Mouse (Mus musculus) neural tube, embryonic 15.5 days (tissue): ENCODE measurements around the gene 2900026A02Rik. TPM values are rescaled to one million over a fixed set of nuclear protein-coding genes. Genes with fewer than 3 reads are reported as not detected.
A peak's percentile ranks its signal among the peaks of the same experiment; 100 is the strongest.

Experiments used
- ATAC-seq: fragments of 200-750 bp; cut with Nextera tagmentation; 2 replicates; pipeline ENCODE4 v1.8.0; 2017; ENCODE audit warnings: mild to moderate bottlenecking, moderate TSS enrichment, moderate library complexity; ENCODE audit not compliant: low FRiP score
- H3K27ac ChIP-seq: fragments of 300-500 bp; sonication (generic); replicated peaks from 2 replicates; pipeline ENCODE4 v1.5.1; 2015; ENCODE audit warnings: mild to moderate bottlenecking, inconsistent platforms
- H3K27me3 ChIP-seq: fragments of 300-500 bp; sonication (generic); replicated peaks from 2 replicates; pipeline ENCODE4 v1.6.1; 2015; ENCODE audit warnings: inconsistent platforms
- H3K36me3 ChIP-seq: fragments of 300-500 bp; sonication (generic); 2 replicates; pipeline ENCODE4 v1.6.1; 2015; ENCODE audit warnings: inconsistent platforms
- H3K4me1 ChIP-seq: fragments of 300-500 bp; sonication (generic); 2 replicates; pipeline ENCODE4 v1.6.1; 2015; ENCODE audit warnings: inconsistent platforms
- H3K4me2 ChIP-seq: fragments of 300-500 bp; sonication (generic); 2 replicates; pipeline ENCODE4 v1.6.1; 2015; ENCODE audit warnings: inconsistent platforms, mild to moderate bottlenecking, moderate library complexity
- H3K4me3 ChIP-seq: fragments of 300-500 bp; sonication (generic); replicated peaks from 2 replicates; pipeline ENCODE4 v1.5.1; 2015; ENCODE audit warnings: mild to moderate bottlenecking, inconsistent platforms
- H3K9ac ChIP-seq: fragments of 300-500 bp; sonication (generic); replicated peaks from 2 replicates; pipeline ENCODE4 v1.6.1; 2015; ENCODE audit warnings: mild to moderate bottlenecking, inconsistent platforms
- H3K9me3 ChIP-seq: fragments of 300-500 bp; sonication (generic); replicated peaks from 2 replicates; pipeline ENCODE4 v1.6.1; 2016; ENCODE audit warnings: inconsistent platforms
- WGBS: fragments of 180-500 bp; shearing (Covaris S2); methylation state at CpG from one replicate; pipeline ENCODE4 v1.1.7; 2015; ENCODE audit warnings: mixed read lengths; 5-methylcytosine and 5-hydroxymethylcytosine counted together
- polyA plus RNA-seq: library from polyadenylated mRNA; unstranded; fragments of >200 nt; fragmentation: Nextera tagmentation; extraction: Ambion mirVana; gene quantifications from 2 replicates; pipeline ENCODE4 v1.2.1, GENCODE M21; 2015

2900026A02Rik gene
- 3.0 and 5.5 TPM in 2 replicates for polyA plus RNA-seq

DNA sequence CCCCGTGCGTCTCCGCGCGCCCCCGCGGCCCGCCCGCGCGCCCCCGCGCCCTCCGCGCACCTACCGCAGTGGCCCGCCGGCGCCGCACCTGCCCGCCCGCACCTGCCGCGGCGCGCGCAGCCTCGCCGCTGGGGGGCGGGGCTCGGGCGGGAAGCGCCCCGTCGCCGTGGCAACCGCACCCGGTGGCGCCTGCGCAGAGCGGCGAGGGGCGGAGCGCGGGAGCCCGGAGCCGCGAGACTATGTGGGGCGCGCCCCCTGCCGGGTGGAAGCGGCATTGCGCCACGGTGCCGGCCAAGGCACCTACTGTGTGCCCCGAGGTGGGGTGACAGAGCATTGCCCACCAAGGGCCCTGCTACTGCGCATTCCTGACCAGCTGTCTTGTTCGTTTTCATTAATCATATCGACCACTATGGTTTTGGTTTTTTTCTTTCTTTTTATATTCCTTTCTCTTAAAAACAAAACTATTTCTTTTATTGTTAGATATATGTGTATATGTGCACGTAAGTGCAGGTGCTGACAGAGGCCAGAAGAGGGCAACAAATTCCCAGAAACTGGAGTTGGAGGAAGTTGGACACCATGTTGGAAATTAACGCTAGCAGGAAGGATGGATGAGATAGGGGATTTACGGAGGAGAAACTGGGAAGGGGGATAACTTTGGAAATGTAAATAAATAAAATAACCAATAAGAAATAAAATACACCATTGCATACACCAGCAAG lies at the start of gene 2900026A02Rik:
TSS of gene 2900026A02Rik (minus strand) at position 90 of the 719 bp plus-strand sequence.
- Histone ChIP-seq H3K4me3 (peak within 1 kb of the TSS; percentile 59), H3K9me3 (no peaks in the 10 kb centered on the region), H3K36me3 (no peaks in the 10 kb centered on the region), H3K9ac (peak within 1 kb of the TSS; percentile 54), H3K4me1 (peaks cover 36% of the 10 kb centered on the region), H3K27me3 (no peaks in the 10 kb centered on the region), H3K4me2 (peak within 1 kb of the TSS; percentile 93), H3K27ac (peak within 1 kb of the TSS; percentile 54; the same call in 1 of the 2 replicates)
- WGBS = 9% methylated on average over 55 of the region's 62 CpGs
- ATAC-seq = peak; percentile 38

DNA sequence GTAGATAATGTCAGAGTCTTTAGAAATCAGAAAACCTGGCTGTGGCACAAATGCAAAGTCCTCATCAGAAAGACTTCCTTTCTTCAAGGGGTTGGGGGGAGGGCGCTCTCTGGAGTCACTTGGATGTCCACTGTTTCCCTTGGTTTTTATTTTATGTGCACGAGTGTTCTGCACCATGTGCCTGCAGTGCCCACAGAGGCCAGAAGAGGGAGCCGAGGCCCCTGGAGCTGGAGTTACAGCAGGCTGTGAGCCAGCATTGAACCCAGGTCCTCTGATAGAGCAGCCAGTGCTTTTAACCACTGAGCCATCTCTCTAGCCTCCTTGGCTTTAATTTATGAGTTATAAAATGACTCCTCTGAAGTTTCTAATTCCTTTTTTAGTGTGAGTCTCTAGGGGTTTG lies 49.0 kb upstream of the 2900026A02Rik start:
- H3K4me2 ChIP-seq = no peak overlapping the region
- no peak overlapping the region for H3K27ac ChIP-seq
- H3K9me3 ChIP-seq = no peaks in the 10 kb centered on the region

DNA sequence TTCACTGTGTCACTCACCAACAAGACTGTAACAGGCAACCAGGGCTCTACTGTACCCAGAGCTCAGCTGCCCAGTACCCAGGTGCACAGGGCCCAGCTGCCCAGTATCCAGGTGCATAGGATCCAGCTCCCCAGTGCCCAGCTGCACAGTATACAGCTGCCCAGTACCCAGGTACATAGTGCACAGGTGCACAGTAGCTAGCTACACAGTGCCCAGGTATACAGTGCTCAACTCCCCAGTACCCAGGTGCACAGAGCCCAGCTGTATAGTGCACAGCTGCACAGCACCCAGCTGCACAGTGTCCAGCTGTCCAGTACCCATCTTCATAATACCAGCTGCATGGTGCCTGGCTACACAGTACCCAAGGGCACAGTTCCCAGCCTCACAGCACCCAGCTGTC lies 47.2 kb upstream of the 2900026A02Rik start:
- Histone ChIP-seq H3K9ac (no peak overlapping the region), H3K27me3 (no peaks in the 10 kb centered on the region), H3K4me3 (no peak overlapping the region), H3K9me3 (no peaks in the 10 kb centered on the region), H3K27ac (no peak overlapping the region), H3K4me1 (no peaks in the 10 kb centered on the region), H3K36me3 (peaks cover 60% of the 10 kb centered on the region), H3K4me2 (no peak overlapping the region)
- 0 out of 2 replicates have a peak, but pooled peaks have one; percentile 18 for ATAC-seq

More for the DNA sequence above, 49.0 kb upstream of the 2900026A02Rik start:
- no peak overlapping the region for H3K9ac ChIP-seq
- ATAC-seq = no peak
- H3K4me1 ChIP-seq = no peaks in the 10 kb centered on the region
- WGBS = 81% methylated on average over 3 of the region's 3 CpGs
- no peak overlapping the region for H3K4me3 ChIP-seq
- peaks cover 56% of the 10 kb centered on the region for H3K36me3 ChIP-seq
- H3K27me3 ChIP-seq = no peaks in the 10 kb centered on the region

DNA sequence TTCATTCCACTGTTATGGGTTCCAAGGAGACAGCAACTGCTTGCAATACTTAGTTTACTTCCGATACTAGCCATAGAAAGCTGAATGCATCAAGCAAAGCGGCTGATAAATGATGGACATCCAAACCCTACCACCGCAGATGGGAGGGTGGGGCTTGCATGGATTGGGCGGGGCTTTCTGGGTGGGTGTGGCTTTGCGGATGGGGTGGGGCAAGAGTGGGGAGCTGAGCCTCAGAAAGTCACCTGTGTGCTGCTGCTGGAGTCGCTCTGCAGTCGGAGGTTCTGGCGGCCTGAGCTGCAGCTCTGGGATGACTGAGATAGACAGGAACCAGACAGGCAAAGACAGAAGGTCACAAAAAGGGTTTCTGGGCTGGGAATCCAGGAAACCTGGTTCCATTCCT lies 44.6 kb upstream of the 2900026A02Rik start:
- Histone ChIP-seq H3K36me3 (peaks cover 72% of the 10 kb centered on the region), H3K4me1 (no peaks in the 10 kb centered on the region), H3K9ac (no peak overlapping the region), H3K27ac (no peak overlapping the region), H3K4me3 (no peak overlapping the region), H3K4me2 (no peak overlapping the region), H3K9me3 (no peaks in the 10 kb centered on the region), H3K27me3 (no peaks in the 10 kb centered on the region)
- WGBS = 92% methylated on average over 8 of the region's 8 CpGs
- no peak for ATAC-seq

DNA sequence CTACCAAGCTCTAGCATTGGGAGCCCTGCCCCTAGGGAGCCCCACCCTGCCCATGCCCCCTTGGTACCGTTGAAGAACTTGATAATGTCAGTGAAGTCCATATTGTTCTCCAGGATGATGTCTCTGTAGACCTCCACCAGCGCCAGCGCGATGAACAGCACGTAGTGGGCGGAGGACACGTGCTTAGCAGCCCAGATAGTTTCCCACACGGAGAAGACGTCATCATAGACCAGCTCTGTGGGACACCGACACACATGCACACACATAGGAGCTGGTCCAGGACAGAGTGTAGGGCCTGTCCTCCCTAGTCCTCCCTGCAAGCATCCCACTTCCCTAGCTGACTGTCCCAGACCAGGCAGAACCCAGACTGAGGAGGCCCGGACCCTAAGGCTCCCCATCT lies 29.8 kb upstream of the 2900026A02Rik start:
- Histone ChIP-seq H3K4me2 (no peak overlapping the region), H3K27ac (no peak overlapping the region), H3K9me3 (no peaks in the 10 kb centered on the region), H3K27me3 (no peaks in the 10 kb centered on the region), H3K9ac (no peak overlapping the region), H3K4me1 (no peaks in the 10 kb centered on the region), H3K36me3 (peaks cover 76% of the 10 kb centered on the region), H3K4me3 (no peak overlapping the region)
- 95% methylated on average over 11 of the region's 11 CpGs for WGBS
- no peak for ATAC-seq

DNA sequence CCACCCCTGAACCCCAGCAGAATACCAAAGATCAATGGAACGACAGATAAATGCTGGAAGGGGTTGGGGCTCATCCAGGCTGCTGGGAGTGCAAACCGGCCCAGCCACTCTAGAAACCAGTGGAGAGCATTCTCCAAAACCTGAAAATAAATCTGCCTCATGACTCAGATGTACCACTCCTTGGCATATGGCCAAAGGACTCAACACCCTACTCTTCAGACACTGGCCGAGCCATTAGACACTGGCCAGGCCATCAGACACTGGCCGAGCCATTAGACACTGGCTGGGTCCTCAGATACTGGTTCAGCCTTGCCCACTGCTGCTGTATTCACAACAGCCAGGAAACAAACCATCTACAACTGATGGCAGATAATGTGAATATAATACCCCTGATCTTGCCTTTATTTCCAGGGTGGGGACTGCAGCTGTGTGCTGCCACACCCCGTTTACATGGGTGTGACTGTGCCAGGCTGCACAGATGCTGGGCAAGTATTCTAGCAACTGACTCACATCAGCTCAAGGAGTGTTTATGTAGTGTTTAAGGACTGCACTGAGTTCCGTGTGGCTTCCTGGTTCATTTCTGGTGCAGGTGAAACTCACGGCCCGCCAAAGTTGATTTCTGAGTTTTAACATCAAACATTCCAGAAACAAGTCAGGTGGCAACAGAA lies 28.4 kb upstream of the 2900026A02Rik start:
- ATAC-seq = no peak
- H3K9ac ChIP-seq = no peak overlapping the region
- no peak overlapping the region for H3K4me2 ChIP-seq
- H3K27me3 ChIP-seq = no peaks in the 10 kb centered on the region
- H3K4me1 ChIP-seq = no peaks in the 10 kb centered on the region
- H3K36me3 ChIP-seq = peaks cover 67% of the 10 kb centered on the region
- no peaks in the 10 kb centered on the region for H3K9me3 ChIP-seq
- H3K27ac ChIP-seq = no peak overlapping the region
- H3K4me3 ChIP-seq = no peak overlapping the region
- 89% methylated on average over 8 of the region's 8 CpGs for WGBS

DNA sequence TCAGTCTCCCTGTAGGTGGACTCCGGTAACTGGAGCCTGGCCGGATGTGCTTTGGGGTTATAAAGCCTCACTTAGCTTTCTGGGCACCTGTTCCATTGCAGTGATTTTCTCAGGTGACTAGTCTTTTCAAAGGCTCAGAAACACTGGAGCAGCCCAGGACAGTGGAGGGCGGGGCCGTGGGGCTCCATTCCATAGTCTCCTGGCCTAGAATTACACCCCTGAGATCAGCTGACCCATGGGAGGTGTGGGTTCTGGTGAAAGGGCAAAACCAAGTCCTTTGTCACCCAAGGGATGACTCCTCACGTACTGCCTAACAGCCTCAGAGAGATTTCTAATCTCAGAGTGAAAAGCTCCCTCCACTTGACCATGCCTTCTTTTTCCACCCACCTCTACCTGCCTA lies 9.2 kb upstream of the 2900026A02Rik start:
- no peak overlapping the region for H3K27ac ChIP-seq
- H3K27me3 ChIP-seq = no peaks in the 10 kb centered on the region
- no peak overlapping the region for H3K9ac ChIP-seq
- WGBS = 81% methylated on average over 5 of the region's 5 CpGs
- ATAC-seq = no peak
- H3K36me3 ChIP-seq = no peaks in the 10 kb centered on the region
- H3K4me3 ChIP-seq = no peak overlapping the region
- H3K4me1 ChIP-seq = peaks cover 19% of the 10 kb centered on the region
- no peaks in the 10 kb centered on the region for H3K9me3 ChIP-seq
- H3K4me2 ChIP-seq = no peak overlapping the region

DNA sequence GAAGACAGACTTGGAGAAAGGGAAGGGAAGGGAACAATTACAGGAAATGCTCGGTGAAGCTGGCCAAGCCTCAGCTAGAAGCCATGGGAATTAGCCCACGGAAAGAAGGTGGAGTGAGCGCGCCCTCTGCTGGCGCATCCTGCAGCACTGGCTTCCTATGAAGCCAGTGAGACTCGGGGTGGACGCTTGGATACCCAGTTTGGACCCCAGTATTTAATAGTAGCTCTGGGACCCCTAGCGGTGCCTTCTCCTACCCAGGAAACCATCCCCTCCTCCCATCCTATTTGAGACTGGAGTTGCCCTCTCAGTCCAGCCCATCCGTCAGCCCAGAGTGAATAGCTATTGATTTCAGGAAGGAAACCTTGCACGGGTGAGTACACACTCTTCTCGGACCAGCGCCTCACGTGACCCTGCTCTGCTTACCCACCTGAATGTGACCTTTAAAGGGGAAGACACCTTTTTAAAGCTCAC lies 5.6 kb upstream of the 2900026A02Rik start, which contains the start of gene Tmem211:
TSS of gene Tmem211 (plus strand) at position 278 of the 471 bp plus-strand sequence.
- peak within 1 kb of the TSS; percentile 27 for H3K4me3 ChIP-seq
- peak within 1 kb of the TSS; percentile 64 for H3K27ac ChIP-seq
- WGBS = under 1% methylated on average over 13 of the region's 13 CpGs
- no peaks in the 10 kb centered on the region for H3K27me3 ChIP-seq
- peak within 1 kb of the TSS; percentile 23 for H3K9ac ChIP-seq
- peak within 1 kb of the TSS; percentile 57 for H3K4me2 ChIP-seq
- ATAC-seq = peak; percentile 84
- H3K36me3 ChIP-seq = no peaks in the 10 kb centered on the region
- H3K9me3 ChIP-seq = no peaks in the 10 kb centered on the region
- H3K4me1 ChIP-seq = peaks cover 21% of the 10 kb centered on the region

DNA sequence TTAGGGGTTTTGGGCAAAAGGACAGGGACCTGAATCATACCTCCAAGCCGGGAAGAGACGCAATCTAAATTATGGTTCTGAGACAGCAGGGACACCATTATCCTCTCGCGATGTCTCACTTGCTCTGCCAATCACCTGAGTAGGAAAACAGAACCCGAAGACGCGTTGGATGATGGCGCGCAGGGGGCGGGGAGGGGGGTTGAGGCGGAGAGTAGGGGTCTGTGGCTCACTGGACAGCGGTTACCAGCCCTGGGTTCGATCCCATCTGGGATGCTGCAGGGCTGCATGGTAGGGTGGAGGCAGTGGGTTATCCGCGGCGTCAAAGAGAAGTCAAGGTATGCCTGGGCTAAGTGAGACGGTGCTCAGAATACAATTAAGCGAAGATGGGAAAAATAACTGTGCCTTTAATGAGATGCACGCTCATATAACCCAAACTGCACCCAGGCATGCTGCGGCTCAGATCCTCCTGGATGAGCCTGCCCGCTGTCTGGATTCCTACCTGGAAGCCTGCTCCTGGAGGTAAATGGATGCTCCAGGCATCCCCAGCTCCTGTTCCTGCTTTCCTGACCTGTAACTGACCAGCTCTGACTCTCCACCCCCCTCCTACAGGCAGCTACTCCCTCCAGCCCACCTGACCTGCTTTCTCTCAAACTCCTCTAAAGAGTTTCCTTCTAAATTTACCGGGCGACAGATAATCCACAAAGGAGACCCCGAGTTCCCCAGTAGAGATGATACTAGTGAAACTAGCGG lies 4.8 kb upstream of the 2900026A02Rik start:
- no peaks in the 10 kb centered on the region for H3K27me3 ChIP-seq
- peak overlapping the region; percentile 57 for H3K4me2 ChIP-seq
- H3K27ac ChIP-seq = peak overlapping the region; percentile 64
- peak; percentile 19; the same call in 1 of the 2 replicates for ATAC-seq
- H3K4me1 ChIP-seq = peaks cover 21% of the 10 kb centered on the region
- peak overlapping the region; percentile 27 for H3K4me3 ChIP-seq
- no peaks in the 10 kb centered on the region for H3K9me3 ChIP-seq
- peak overlapping the region; percentile 23 for H3K9ac ChIP-seq
- 13% methylated on average over 25 of the region's 25 CpGs for WGBS
- no peaks in the 10 kb centered on the region for H3K36me3 ChIP-seq

DNA sequence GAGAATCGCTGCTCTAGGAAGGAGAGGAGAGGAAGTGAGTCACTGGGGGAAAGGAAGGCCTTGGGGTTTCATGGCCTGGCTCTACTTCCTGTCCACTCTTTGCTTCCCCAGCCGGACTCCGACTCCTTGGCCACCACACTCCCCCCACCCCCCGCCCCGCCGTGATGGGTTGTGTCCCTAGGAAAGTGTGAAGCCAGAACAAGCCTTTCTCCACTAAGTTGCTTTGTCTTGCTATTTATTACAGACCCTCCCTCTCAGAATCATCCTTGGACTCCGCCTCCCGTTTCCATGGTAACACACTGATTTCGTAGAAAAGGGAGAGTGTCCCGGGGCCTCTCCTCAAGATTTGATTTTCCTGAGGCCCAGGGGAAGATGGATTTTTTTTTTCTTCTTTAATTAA lies 4.2 kb upstream of the 2900026A02Rik start:
- Histone ChIP-seq H3K9ac (no peak overlapping the region), H3K27ac (0 out of 2 replicates have a peak overlapping the region, but pooled peaks have one; percentile 64), H3K27me3 (no peaks in the 10 kb centered on the region), H3K4me1 (peaks cover 26% of the 10 kb centered on the region), H3K4me3 (0 out of 2 replicates have a peak overlapping the region, but pooled peaks have one; percentile 27), H3K9me3 (no peaks in the 10 kb centered on the region), H3K36me3 (no peaks in the 10 kb centered on the region), H3K4me2 (peak overlapping the region; percentile 57)
- 8% methylated on average over 10 of the region's 10 CpGs for WGBS
- ATAC-seq = no peak

DNA sequence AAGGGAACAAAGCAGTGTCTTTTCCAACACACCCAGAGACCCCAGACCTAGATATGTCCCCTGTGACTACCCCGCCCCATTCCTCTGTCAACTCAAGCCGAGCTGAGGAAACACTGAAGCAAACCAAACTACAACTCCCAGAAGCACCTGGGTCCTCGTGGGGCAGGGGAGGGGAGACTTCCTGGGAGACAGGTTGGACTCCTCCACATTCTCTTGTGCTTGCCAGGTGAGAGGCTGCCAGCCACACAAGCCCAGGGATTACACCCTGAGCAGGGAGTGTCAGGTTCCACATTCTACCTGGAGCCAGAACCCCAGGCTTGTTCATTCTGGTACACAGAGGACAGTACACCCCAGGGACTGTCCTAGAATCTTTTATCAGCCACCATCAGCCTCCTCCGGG lies 2.9 kb upstream of the 2900026A02Rik start:
- no peak for ATAC-seq
- no peaks in the 10 kb centered on the region for H3K36me3 ChIP-seq
- H3K9me3 ChIP-seq = no peaks in the 10 kb centered on the region
- H3K27ac ChIP-seq = no peak overlapping the region
- H3K4me3 ChIP-seq = no peak overlapping the region
- WGBS = 56% methylated on average over 4 of the region's 4 CpGs
- peaks cover 33% of the 10 kb centered on the region for H3K4me1 ChIP-seq
- H3K4me2 ChIP-seq = no peak overlapping the region
- H3K9ac ChIP-seq = no peak overlapping the region
- no peaks in the 10 kb centered on the region for H3K27me3 ChIP-seq
